Mouse (Mus musculus) sigmoid colon, adult 10 weeks (tissue): ENCODE data around the gene Fcgrt. TPM values are rescaled to one million over a fixed set of nuclear protein-coding genes. Genes with fewer than 3 reads are reported as not detected.

Experiments
- polyA plus RNA-seq: library from polyadenylated mRNA; stranded (reverse); fragments of 350-450 nt; fragmentation: Illumina TruSeq; extraction: RNeasy Lipid Tissue Mini Kit (QIAGEN cat#74804); gene quantifications from one replicate; pipeline ENCODE4 v1.2.3, GENCODE M21; 2014; ENCODE audit warnings: low read depth, low replicate concordance

The Fcgrt gene
- polyA plus RNA-seq = 8.9 TPM

GRCm38 (mm10) chr7:45103652-45104180 is at the start of gene Fcgrt:
Gene Fcgrt (minus strand): TSS chr7:45103851.

GRCm38 (mm10) chr7:45135993-45136567 is 32.4 kb upstream of the Fcgrt start, which contains the start of the genes Gm45713 and Flt3l:
Gene Gm45713 (minus strand): TSS chr7:45136231.
Gene Flt3l (minus strand): TSS chr7:45136432.

DNA sequence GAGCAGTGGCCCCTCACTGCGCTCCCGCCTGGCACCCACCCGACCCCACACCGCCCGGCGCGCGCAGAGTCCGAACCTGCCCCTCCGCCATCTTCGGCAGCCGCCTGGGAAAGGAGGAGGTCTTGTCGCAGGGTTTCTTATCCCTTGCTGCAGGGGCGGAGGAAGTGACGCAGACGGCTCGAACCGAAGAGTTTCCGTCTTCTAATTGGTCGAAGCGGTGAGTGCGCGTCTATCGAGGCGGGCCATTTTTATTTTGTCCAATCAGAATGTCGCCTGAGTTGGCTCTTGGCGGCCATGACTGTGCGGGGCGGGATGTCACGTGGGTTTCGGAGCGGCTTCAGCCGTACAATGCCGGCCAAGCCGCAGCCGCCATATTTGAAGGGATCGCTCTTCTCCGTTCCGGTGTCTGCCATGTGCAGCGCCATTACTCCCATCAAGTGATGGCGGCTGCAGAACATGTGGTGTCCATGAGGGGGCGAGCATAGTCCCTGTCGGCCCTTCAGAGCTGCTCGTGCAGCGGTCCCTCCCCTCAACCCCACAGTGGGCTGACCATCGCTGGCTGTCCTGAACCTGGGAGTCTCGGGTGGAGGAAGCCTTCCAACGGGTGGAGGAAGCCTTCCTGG is 25.1 kb upstream of the Fcgrt start, which contains the start of gene Rpl13a:
Rpl13a (minus strand) TSS at position 138 of the 623 bp plus-strand sequence.

GRCm38 (mm10) chr7:45124224-45125143 is 20.8 kb upstream of the Fcgrt start, which contains the start of gene Rps11:
Gene Rps11 (minus strand): TSS chr7:45124439.

DNA sequence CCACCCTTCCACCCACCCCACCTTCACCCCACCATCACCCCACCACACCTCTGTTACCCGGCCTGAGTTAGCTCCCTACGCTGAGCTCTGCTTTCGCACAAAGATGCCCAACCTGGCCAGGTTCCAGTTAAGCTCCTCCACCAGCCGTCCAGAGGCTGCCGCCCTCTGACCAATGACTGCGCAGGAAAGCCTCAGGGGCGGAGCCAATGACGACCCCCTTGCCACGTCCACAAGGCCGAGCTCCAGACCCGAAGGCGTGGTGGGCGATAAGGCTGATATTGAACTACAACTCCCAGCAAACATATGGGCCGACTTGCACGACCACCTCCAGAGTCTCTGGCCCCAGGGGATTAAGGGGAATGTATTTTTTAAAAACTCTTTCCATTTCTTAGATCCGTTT is 11.6 kb downstream of the Fcgrt start, which contains the start of gene Rcn3:
Rcn3 (minus strand) TSS at position 174 of the 400 bp plus-strand sequence.

GRCm38 (mm10) chr7:45062239-45062835 is 41.3 kb downstream of the Fcgrt start, which contains the start of the genes Nosip and Prrg2:
Gene Nosip (plus strand): TSS chr7:45062429.
Gene Prrg2 (minus strand): TSS chr7:45062677.

GRCm38 (mm10) chr7:45052862-45053116 is 50.9 kb downstream of the Fcgrt start, which contains the start of gene Prr12:
Gene Prr12 (minus strand): TSS chr7:45052881.

Other genes starting within 250 kb of the Fcgrt start
- gene Pnkp, start 246.7 kb downstream of the Fcgrt start, polyA plus RNA-seq = 0.19 TPM
- not detected for gene Ptov1, start 234.1 kb downstream of the Fcgrt start, polyA plus RNA-seq
- 2.7 TPM for gene Med25, start 211.1 kb downstream of the Fcgrt start, polyA plus RNA-seq
- 3.2 TPM for gene Fuz, start 207.8 kb downstream of the Fcgrt start, polyA plus RNA-seq
- gene Ap2a1, start 174.4 kb downstream of the Fcgrt start, polyA plus RNA-seq = 19.4 TPM
- not detected for gene Tsks, start 160.6 kb downstream of the Fcgrt start, polyA plus RNA-seq
- gene Cpt1c, start 129.0 kb downstream of the Fcgrt start, polyA plus RNA-seq = 0.44 TPM
- gene Prmt1, start 117.3 kb downstream of the Fcgrt start, polyA plus RNA-seq = 3.3 TPM
- 24.0 TPM for gene Irf3, start 106.2 kb downstream of the Fcgrt start, polyA plus RNA-seq
- 0.76 TPM for gene Bcl2l12, start 105.1 kb downstream of the Fcgrt start, polyA plus RNA-seq
- 6.3 TPM for gene Scaf1, start 87.5 kb downstream of the Fcgrt start, polyA plus RNA-seq
- gene Rras, start 85.9 kb downstream of the Fcgrt start, polyA plus RNA-seq = 3.2 TPM
- 0.22 TPM for gene Prr12, start 51.0 kb downstream of the Fcgrt start, polyA plus RNA-seq
- 6.3 TPM for gene Nosip, start 41.4 kb downstream of the Fcgrt start, polyA plus RNA-seq
- 10.9 TPM for gene Prrg2, start 41.2 kb downstream of the Fcgrt start, polyA plus RNA-seq
- not detected for gene Rcn3, start 11.6 kb downstream of the Fcgrt start, polyA plus RNA-seq
- 378 TPM for gene Rps11, start 20.6 kb upstream of the Fcgrt start, polyA plus RNA-seq
- 519 TPM for gene Rpl13a, start 24.9 kb upstream of the Fcgrt start, polyA plus RNA-seq
- gene Gm45713, start 32.4 kb upstream of the Fcgrt start, polyA plus RNA-seq = not detected
- 14.4 TPM for gene Flt3l, start 32.6 kb upstream of the Fcgrt start, polyA plus RNA-seq
- gene Pih1d1, start 50.5 kb upstream of the Fcgrt start, polyA plus RNA-seq = 1.2 TPM
- gene Aldh16a1, start 50.7 kb upstream of the Fcgrt start, polyA plus RNA-seq = 12.3 TPM
- not detected for gene Slc17a7, start 60.1 kb upstream of the Fcgrt start, polyA plus RNA-seq
- not detected for gene Gfy, start 75.7 kb upstream of the Fcgrt start, polyA plus RNA-seq
- gene Pth2, start 77.1 kb upstream of the Fcgrt start, polyA plus RNA-seq = not detected
- gene Ccdc155, start 101.0 kb upstream of the Fcgrt start, polyA plus RNA-seq = not detected
- gene Dkkl1, start 108.3 kb upstream of the Fcgrt start, polyA plus RNA-seq = not detected
- gene Tead2, start 111.9 kb upstream of the Fcgrt start, polyA plus RNA-seq = 1.1 TPM
- 3.6 TPM for gene Cd37, start 135.3 kb upstream of the Fcgrt start, polyA plus RNA-seq
- not detected for gene Slc6a16, start 137.2 kb upstream of the Fcgrt start, polyA plus RNA-seq
- gene Slc6a21, start 173.7 kb upstream of the Fcgrt start, polyA plus RNA-seq = not detected
- gene Trpm4, start 229.9 kb upstream of the Fcgrt start, polyA plus RNA-seq = 8.2 TPM
- 0.28 TPM for gene Hrc, start 231.4 kb upstream of the Fcgrt start, polyA plus RNA-seq